Mouse (Mus musculus): ENCODE measurements at regions not wholly inside any gene's neighbourhood (a gene's known extent, or its start where the extent isn't known, plus 50 kb on each side); places are given as distances from the start of the nearest gene placed in this dataset.

- H3K36me3 ChIP-seq (replicated peaks; ENCODE audit: low read length) = peaks cover 6% of the 10 kb centered on the region
- TF ChIP-seq FLI1 (IDR thresholded peaks at IDR 0.05; ENCODE audit: low read length) (no peak), GATA1 (IDR thresholded peaks at IDR 0.05; ENCODE audit: borderline replicate concordance, low read length) (no peak)
- peaks cover 18% of the 10 kb centered on the region for H3K9me3 ChIP-seq
- peaks cover 18% of the 10 kb centered on the region for H3K27me3 ChIP-seq (replicated peaks)
- peak overlapping the region; percentile 59 for H3K4me3 ChIP-seq (replicated peaks)
- peaks cover 30% of the 10 kb centered on the region for H3K4me1 ChIP-seq
Observed at GRCm38 (mm10) chr17:45798996-45799395, 65.4 kb upstream of the 1600014C23Rik start.

GRCm38 (mm10) chr17:45798456-45798855 is 64.8 kb upstream of the 1600014C23Rik start:
- peaks cover 6% of the 10 kb centered on the region for H3K36me3 ChIP-seq (replicated peaks; ENCODE audit: low read length)
- peaks cover 16% of the 10 kb centered on the region for H3K27me3 ChIP-seq (replicated peaks)
- H3K9me3 ChIP-seq = peaks cover 18% of the 10 kb centered on the region
- peak overlapping the region; percentile 64 for H3K4me3 ChIP-seq (replicated peaks)
- no peak for TF ChIP-seq GATA1 (IDR thresholded peaks at IDR 0.05; ENCODE audit: borderline replicate concordance, low read length)
- TF ChIP-seq FLI1 (IDR thresholded peaks at IDR 0.05; ENCODE audit: low read length) = no peak
- H3K4me1 ChIP-seq = peaks cover 27% of the 10 kb centered on the region

- TF ChIP-seq GATA1 (IDR thresholded peaks at IDR 0.05; ENCODE audit: borderline replicate concordance, low read length) (no peak), FLI1 (IDR thresholded peaks at IDR 0.05; ENCODE audit: low read length) (no peak)
Observed at GRCm38 (mm10) chr17:45797121-45797520, 63.5 kb upstream of the 1600014C23Rik start.

GRCm38 (mm10) chr17:45794926-45795325 is 61.3 kb upstream of the 1600014C23Rik start:
- Histone ChIP-seq H3K9me3 (peaks cover 4% of the 10 kb centered on the region; the same call in 1 of the 2 replicates), H3K4me1 (peaks cover 27% of the 10 kb centered on the region), H3K36me3 (replicated peaks; ENCODE audit: low read length) (no peaks in the 10 kb centered on the region), H3K27me3 (replicated peaks) (peaks cover 13% of the 10 kb centered on the region), H3K4me3 (replicated peaks) (no peak overlapping the region)
- TF ChIP-seq FLI1 (IDR thresholded peaks at IDR 0.05; ENCODE audit: low read length) (no peak), GATA1 (IDR thresholded peaks at IDR 0.05; ENCODE audit: borderline replicate concordance, low read length) (no peak)

More at GRCm38 (mm10) chr17:45797121-45797520, 63.5 kb upstream of the 1600014C23Rik start:
- Histone ChIP-seq H3K4me3 (replicated peaks) (no peak overlapping the region), H3K9me3 (peaks cover 18% of the 10 kb centered on the region), H3K27me3 (replicated peaks) (peaks cover 15% of the 10 kb centered on the region), H3K4me1 (peaks cover 20% of the 10 kb centered on the region), H3K36me3 (replicated peaks; ENCODE audit: low read length) (peaks cover 6% of the 10 kb centered on the region)

- Histone ChIP-seq H3K27me3 (replicated peaks) (peaks cover 34% of the 10 kb centered on the region), H3K36me3 (replicated peaks; ENCODE audit: low read length) (no peaks in the 10 kb centered on the region), H3K4me1 (peaks cover 18% of the 10 kb centered on the region), H3K4me3 (replicated peaks) (no peak overlapping the region), H3K9me3 (peaks cover 4% of the 10 kb centered on the region; the same call in 1 of the 2 replicates)
- TF ChIP-seq FLI1 (IDR thresholded peaks at IDR 0.05; ENCODE audit: low read length) (no peak), GATA1 (IDR thresholded peaks at IDR 0.05; ENCODE audit: borderline replicate concordance, low read length) (no peak)
Observed at GRCm38 (mm10) chr17:45790959-45791520, 57.4 kb upstream of the 1600014C23Rik start.

GRCm38 (mm10) chr17:45789777-45790176 is 56.1 kb upstream of the 1600014C23Rik start:
- Histone ChIP-seq H3K27me3 (replicated peaks) (peaks cover 44% of the 10 kb centered on the region), H3K36me3 (replicated peaks; ENCODE audit: low read length) (no peaks in the 10 kb centered on the region), H3K4me3 (replicated peaks) (no peak overlapping the region), H3K4me1 (peaks cover 22% of the 10 kb centered on the region), H3K9me3 (no peaks in the 10 kb centered on the region)
- TF ChIP-seq GATA1 (IDR thresholded peaks at IDR 0.05; ENCODE audit: borderline replicate concordance, low read length) (no peak), FLI1 (IDR thresholded peaks at IDR 0.05; ENCODE audit: low read length) (no peak)

GRCm38 (mm10) chr17:45784905-45785304 is 51.3 kb upstream of the 1600014C23Rik start:
- peaks cover 65% of the 10 kb centered on the region for H3K27me3 ChIP-seq (replicated peaks)

GRCm38 (mm10) chr17:45784496-45784895 is 50.9 kb upstream of the 1600014C23Rik start:
- TF ChIP-seq GATA1 (IDR thresholded peaks at IDR 0.05; ENCODE audit: borderline replicate concordance, low read length) (no peak), FLI1 (IDR thresholded peaks at IDR 0.05; ENCODE audit: low read length) (no peak)
- no peaks in the 10 kb centered on the region for H3K9me3 ChIP-seq
- peaks cover 62% of the 10 kb centered on the region for H3K27me3 ChIP-seq (replicated peaks)
- peaks cover 9% of the 10 kb centered on the region for H3K4me1 ChIP-seq
- no peak overlapping the region for H3K4me3 ChIP-seq (replicated peaks)
- H3K36me3 ChIP-seq (replicated peaks; ENCODE audit: low read length) = no peaks in the 10 kb centered on the region

More at GRCm38 (mm10) chr17:45784905-45785304, 51.3 kb upstream of the 1600014C23Rik start:
- TF ChIP-seq FLI1 (IDR thresholded peaks at IDR 0.05; ENCODE audit: low read length) (no peak), GATA1 (IDR thresholded peaks at IDR 0.05; ENCODE audit: borderline replicate concordance, low read length) (no peak)
- no peak overlapping the region for H3K4me3 ChIP-seq (replicated peaks)
- H3K9me3 ChIP-seq = no peaks in the 10 kb centered on the region
- no peaks in the 10 kb centered on the region for H3K36me3 ChIP-seq (replicated peaks; ENCODE audit: low read length)
- peaks cover 12% of the 10 kb centered on the region for H3K4me1 ChIP-seq
